Mouse (Mus musculus): ENCODE data around the gene Gm13278. TPM values are rescaled to one million over a fixed set of nuclear protein-coding genes. Genes with fewer than 3 reads are reported as not detected.

The Gm13278 gene
- not detected in 4 replicates for total RNA-seq (2023)

GRCm38 (mm10) chr4:88791250-88791649 is at the start of gene Gm13278:
TSS of gene Gm13278 (plus strand) at chr4:88791550.

GRCm38 (mm10) chr4:88754818-88755340 is 36.5 kb upstream of the Gm13278 start, which contains the start of gene Gm13271:
TSS of gene Gm13271 (plus strand) at chr4:88754868.

GRCm38 (mm10) chr4:88759610-88760268 is 31.6 kb upstream of the Gm13278 start, which contains the start of gene Gm13283:
TSS of gene Gm13283 (plus strand) at chr4:88760119.

GRCm38 (mm10) chr4:88773534-88773933 is 17.8 kb upstream of the Gm13278 start, which contains the start of gene Gm13290:
TSS of gene Gm13290 (plus strand) at chr4:88773834.

DNA sequence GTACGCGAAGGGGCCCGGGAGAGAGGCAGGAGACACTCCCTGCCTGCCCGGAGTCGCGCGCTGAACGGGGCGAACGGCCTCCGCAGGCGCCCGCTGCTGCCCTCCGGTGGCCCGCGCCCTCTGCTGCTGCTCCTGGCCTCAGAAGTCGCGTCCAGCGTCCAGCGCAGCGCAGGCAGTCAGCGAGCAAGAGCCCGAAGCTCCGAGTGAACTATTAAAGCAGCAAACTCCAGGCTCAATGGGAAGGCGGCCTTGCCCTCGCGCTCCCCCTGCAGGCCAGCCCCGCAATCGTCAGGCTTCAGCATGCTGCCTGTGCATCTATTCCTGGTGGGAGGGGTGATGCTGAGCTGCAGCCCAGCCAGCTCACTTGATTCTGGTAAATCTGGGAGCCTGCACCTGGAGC is 14.7 kb upstream of the Gm13278 start, which contains the start of gene Gm13289:
Gene Gm13289, plus strand, starts transcription at position 301 of the 400 bp plus-strand sequence.

GRCm38 (mm10) chr4:88779550-88779949 is 11.8 kb upstream of the Gm13278 start, which contains the start of gene Gm13272:
TSS of gene Gm13272 (plus strand) at chr4:88779850.

DNA sequence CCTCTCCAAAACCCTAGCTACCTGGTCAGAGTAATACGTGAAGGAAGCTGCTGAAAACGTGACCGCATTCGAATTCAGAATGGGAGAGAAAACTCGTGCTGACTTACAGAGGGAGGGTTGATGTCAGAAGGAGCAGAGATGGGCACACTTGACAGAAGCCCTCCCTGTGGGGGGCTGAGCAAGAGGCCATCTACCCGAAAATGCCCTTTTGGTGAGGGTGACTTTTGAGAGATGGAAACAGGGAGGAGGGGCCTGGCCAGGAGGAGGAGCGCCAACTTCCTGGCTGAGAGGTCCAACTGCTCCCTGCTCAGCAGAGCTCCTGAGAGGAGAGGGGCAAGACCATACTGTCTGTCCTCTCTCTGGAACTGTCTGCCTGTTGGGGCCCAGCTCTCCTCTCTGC is 9.5 kb upstream of the Gm13278 start, which contains the start of gene Ifnz:
Gene Ifnz, plus strand, starts transcription at position 301 of the 400 bp plus-strand sequence.

DNA sequence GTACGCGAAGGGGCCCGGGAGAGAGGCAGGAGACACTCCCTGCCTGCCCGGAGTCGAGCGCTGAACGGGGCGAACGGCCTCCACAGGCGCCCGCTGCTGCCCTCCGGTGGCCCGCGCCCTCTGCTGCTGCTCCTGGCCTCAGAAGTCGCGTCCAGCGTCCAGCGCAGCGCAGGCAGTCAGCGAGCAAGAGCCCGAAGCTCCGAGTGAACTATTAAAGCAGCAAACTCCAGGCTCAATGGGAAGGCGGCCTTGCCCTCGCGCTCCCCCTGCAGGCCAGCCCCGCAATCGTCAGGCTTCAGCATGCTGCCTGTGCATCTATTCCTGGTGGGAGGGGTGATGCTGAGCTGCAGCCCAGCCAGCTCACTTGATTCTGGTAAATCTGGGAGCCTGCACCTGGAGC is 5.9 kb upstream of the Gm13278 start, which contains the start of gene Gm13276:
Gene Gm13276, plus strand, starts transcription at position 301 of the 400 bp plus-strand sequence.

DNA sequence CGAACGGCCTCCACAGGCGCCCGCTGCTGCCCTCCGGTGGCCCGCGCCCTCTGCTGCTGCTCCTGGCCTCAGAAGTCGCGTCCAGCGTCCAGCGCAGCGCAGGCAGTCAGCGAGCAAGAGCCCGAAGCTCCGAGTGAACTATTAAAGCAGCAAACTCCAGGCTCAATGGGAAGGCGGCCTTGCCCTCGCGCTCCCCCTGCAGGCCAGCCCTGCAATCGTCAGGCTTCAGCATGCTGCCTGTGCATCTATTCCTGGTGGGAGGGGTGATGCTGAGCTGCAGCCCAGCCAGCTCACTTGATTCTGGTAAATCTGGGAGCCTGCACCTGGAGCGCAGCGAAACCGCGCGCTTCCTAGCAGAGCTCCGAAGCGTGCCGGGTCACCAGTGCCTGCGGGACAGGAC is 2.9 kb upstream of the Gm13278 start, which contains the start of gene Gm13277:
Gene Gm13277, plus strand, starts transcription at position 231 of the 400 bp plus-strand sequence.

GRCm38 (mm10) chr4:88793936-88794675 is 2.8 kb downstream of the Gm13278 start, which contains the start of gene Gm13275:
TSS of gene Gm13275 (plus strand) at chr4:88794487.

GRCm38 (mm10) chr4:88797097-88797496 is 5.7 kb downstream of the Gm13278 start, which contains the start of gene Gm13279:
TSS of gene Gm13279 (plus strand) at chr4:88797397.

DNA sequence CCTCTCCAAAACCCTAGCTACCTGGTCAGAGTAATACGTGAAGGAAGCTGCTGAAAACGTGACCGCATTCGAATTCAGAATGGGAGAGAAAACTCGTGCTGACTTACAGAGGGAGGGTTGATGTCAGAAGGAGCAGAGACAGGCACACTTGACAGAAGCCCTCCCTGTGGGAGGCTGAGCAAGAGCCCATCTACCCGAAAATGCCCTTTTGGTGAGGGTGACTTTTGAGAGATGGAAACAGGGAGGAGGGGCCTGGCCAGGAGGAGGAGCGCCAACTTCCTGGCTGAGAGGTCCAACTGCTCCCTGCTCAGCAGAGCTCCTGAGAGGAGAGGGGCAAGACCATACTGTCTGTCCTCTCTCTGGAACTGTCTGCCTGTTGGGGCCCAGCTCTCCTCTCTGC is 8.0 kb downstream of the Gm13278 start, which contains the start of gene Gm13285:
Gene Gm13285, plus strand, starts transcription at position 301 of the 400 bp plus-strand sequence.

DNA sequence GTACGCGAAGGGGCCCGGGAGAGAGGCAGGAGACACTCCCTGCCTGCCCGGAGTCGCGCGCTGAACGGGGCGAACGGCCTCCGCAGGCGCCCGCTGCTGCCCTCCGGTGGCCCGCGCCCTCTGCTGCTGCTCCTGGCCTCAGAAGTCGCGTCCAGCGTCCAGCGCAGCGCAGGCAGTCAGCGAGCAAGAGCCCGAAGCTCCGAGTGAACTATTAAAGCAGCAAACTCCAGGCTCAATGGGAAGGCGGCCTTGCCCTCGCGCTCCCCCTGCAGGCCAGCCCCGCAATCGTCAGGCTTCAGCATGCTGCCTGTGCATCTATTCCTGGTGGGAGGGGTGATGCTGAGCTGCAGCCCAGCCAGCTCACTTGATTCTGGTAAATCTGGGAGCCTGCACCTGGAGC is 11.6 kb downstream of the Gm13278 start, which contains the start of gene Gm13287:
Gene Gm13287, plus strand, starts transcription at position 301 of the 400 bp plus-strand sequence.

GRCm38 (mm10) chr4:88805231-88805630 is 13.9 kb downstream of the Gm13278 start, which contains the start of gene Gm13288:
TSS of gene Gm13288 (plus strand) at chr4:88805531.

GRCm38 (mm10) chr4:88815928-88816327 is 24.6 kb downstream of the Gm13278 start, which contains the start of gene Ifna7:
TSS of gene Ifna7 (plus strand) at chr4:88816228.

GRCm38 (mm10) chr4:88819659-88820058 is 28.3 kb downstream of the Gm13278 start, which contains the start of gene Ifna11:
TSS of gene Ifna11 (plus strand) at chr4:88819959.

GRCm38 (mm10) chr4:88827116-88827515 is 35.8 kb downstream of the Gm13278 start, which contains the start of gene Ifna6:
TSS of gene Ifna6 (plus strand) at chr4:88827416.

DNA sequence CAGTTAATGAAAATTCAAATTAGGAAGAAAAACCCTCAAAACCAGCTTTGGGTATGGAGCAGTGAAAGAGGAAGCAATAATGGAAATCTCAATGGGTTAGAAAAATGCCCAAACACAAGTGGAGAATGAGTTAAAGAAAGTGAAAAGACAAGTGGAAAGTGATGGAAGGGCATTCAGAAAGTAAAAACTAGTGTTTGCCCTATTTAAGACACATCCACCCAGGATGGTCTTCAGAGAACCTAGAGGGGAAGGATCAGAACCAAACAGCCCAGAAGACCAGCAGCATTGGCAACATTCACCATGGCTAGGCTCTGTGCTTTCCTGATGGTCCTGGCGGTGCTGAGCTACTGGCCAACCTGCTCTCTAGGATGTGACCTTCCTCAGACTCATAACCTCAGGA is 43.9 kb downstream of the Gm13278 start, which contains the start of gene Ifna5:
Gene Ifna5, plus strand, starts transcription at position 301 of the 400 bp plus-strand sequence.

GRCm38 (mm10) chr4:88841438-88841911 is 50.1 kb downstream of the Gm13278 start, which contains the start of gene Ifna4:
TSS of gene Ifna4 (plus strand) at chr4:88841861.

Data from B cell, adult 62 days (primary cell).